ENCODE assay signal across 8 mouse cellular contexts in the genomic region with DNA sequence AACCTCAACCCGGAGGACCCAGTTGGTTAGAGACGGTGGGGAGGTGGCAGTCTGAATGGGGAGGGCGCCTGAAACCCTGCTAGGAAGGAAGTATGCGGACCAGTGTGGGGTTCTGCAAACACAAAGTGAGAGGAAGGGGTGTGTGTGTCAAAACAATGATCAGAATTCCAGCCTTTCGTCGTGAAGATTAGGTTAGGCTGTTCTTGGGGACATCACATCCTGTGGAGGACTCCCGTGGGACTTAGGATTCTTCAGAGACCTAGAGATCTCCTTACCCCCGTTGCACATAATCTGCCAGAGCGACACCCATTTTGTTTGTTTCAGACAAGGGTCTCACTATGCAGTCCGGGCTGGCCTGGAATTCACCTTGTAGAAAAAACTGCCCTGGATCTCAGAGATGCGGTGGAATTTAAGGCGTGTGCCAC. TPM values are rescaled to one million over a fixed set of nuclear protein-coding genes. Genes with fewer than 3 reads are reported as not detected.
DNase-seq lines count a peak whose midpoint lies in the region; ATAC-seq and TF ChIP-seq lines count a peak whose summit lies in the region.

No protein-coding gene starts in this region.

- H3K36me3 ChIP-seq in embryonic facial prominence, embryonic 10.5 days (replicated peaks), result peaks cover 35% of the 10 kb centered on the region
- H3K36me3 ChIP-seq in heart, postnatal 0 days (replicated peaks; ENCODE audit: control insufficient read depth, insufficient read depth, low read length), result peaks cover 18% of the 10 kb centered on the region
- peaks cover 6% of the 10 kb centered on the region; the same call in 1 of the 2 replicates for H3K36me3 ChIP-seq in neural tube, embryonic 11.5 days (ENCODE audit: control insufficient read depth, insufficient read depth, low read length)

- H3K9me3 ChIP-seq in embryonic facial prominence, embryonic 10.5 days, result no peaks in the 10 kb centered on the region
- H3K9me3 ChIP-seq in heart, postnatal 0 days (replicated peaks; ENCODE audit: control insufficient read depth, low read length), result no peaks in the 10 kb centered on the region
- no peaks in the 10 kb centered on the region for H3K9me3 ChIP-seq in neural tube, embryonic 11.5 days (ENCODE audit: control insufficient read depth, low read length)

- no peaks in the 10 kb centered on the region for H3K27me3 ChIP-seq in embryonic facial prominence, embryonic 10.5 days (replicated peaks; ENCODE audit: low read depth, poor library complexity, severe bottlenecking)
- no peaks in the 10 kb centered on the region for H3K27me3 ChIP-seq in heart, postnatal 0 days (ENCODE audit: control insufficient read depth, insufficient read depth, low read length)
- no peaks in the 10 kb centered on the region for H3K27me3 ChIP-seq in neural tube, embryonic 11.5 days (ENCODE audit: control insufficient read depth, insufficient read depth, low read length)

- peak overlapping the region; percentile 80 for H3K9ac ChIP-seq in heart, postnatal 0 days (replicated peaks; ENCODE audit: low read depth, low read length)
- peak overlapping the region; percentile 77 for H3K9ac ChIP-seq in neural tube, embryonic 11.5 days (ENCODE audit: low read length)

- peak overlapping the region; percentile 93 for H3K27ac ChIP-seq in embryonic facial prominence, embryonic 10.5 days (replicated peaks)
- H3K27ac ChIP-seq in heart, postnatal 0 days (ENCODE audit: low read depth), result peak overlapping the region; percentile 88
- peak overlapping the region; percentile 79 for H3K27ac ChIP-seq in neural tube, embryonic 11.5 days (ENCODE audit: low read depth, low read length)

- H3K4me1 ChIP-seq in embryonic facial prominence, embryonic 10.5 days, result peaks cover 35% of the 10 kb centered on the region
- peaks cover 37% of the 10 kb centered on the region for H3K4me1 ChIP-seq in heart, postnatal 0 days (ENCODE audit: control insufficient read depth, insufficient read depth)
- peaks cover 14% of the 10 kb centered on the region for H3K4me1 ChIP-seq in neural tube, embryonic 11.5 days (ENCODE audit: control insufficient read depth, insufficient read depth, low read length)

- intact Hi-C loops in left cerebral cortex, postnatal 25 days (cut with DNase I), result no loop called here

- WGBS in embryonic facial prominence, embryonic 10.5 days, result 9% methylated on average over 12 of the region's 12 CpGs
- 7% methylated on average over 12 of the region's 12 CpGs for whole genome bisulfite sequencing in heart, postnatal 0 days
- WGBS in neural tube, embryonic 11.5 days, result 8% methylated on average over 12 of the region's 12 CpGs

- no peak for TF ChIP-seq CTCF in heart, postnatal 0 days (IDR thresholded peaks at IDR 0.05; ENCODE audit: low read depth)

- peak; percentile 22 for ATAC-seq in heart, postnatal 0 days (ENCODE audit: insufficient read depth, low read depth)
- no peak for ATAC-seq in neural tube, embryonic 11.5 days (ENCODE audit: insufficient read depth, low FRiP score, low TSS enrichment)
- no peak for ATAC-seq in frontal cortex, adult (ENCODE audit: low TSS enrichment)

- no peak; the same call in 1 of the 2 replicates for TF ChIP-seq EP300 in heart, postnatal 0 days (IDR thresholded peaks at IDR 0.05; ENCODE audit: low read depth)

- peak; percentile 22 to 28 for DNase-seq in cerebellum, postnatal 14 days
- DNase-seq in cerebellum, adult 11 months, result no peak
- peak; percentile 56 for DNase-seq in embryonic facial prominence, embryonic 10.5 days (ENCODE audit: low spot score)
- peak; percentile 61 for DNase-seq in heart, postnatal 0 days (ENCODE audit: low spot score)
- peak; percentile 46 for DNase-seq in liver
- DNase-seq in neural tube, embryonic 11.5 days (ENCODE audit: low spot score), result peak; percentile 41
- DNase-seq in left cerebral cortex, postnatal 25 days (ENCODE audit: low spot score in 2 of 2), result no peak

- H3K4me3 ChIP-seq in embryonic facial prominence, embryonic 10.5 days, result peak overlapping the region; percentile 80
- peak overlapping the region; percentile 66 for H3K4me3 ChIP-seq in heart, postnatal 0 days (ENCODE audit: low read depth, low read length)
- peak overlapping the region; percentile 70 for H3K4me3 ChIP-seq in neural tube, embryonic 11.5 days (ENCODE audit: low read depth, low read length)

- peak overlapping the region; percentile 97 for H3K4me2 ChIP-seq in heart, postnatal 0 days (ENCODE audit: low read depth, low read length)
- peak overlapping the region; percentile 88 for H3K4me2 ChIP-seq in neural tube, embryonic 11.5 days (ENCODE audit: low read depth)

RNA-seq across cellular contexts. Expression of a gene that starts 0.7 kb away (rescaled TPM):
- polyA plus RNA-seq in embryonic facial prominence, embryonic 10.5 days (2016; fragmentation: Nextera tagmentation; extraction: Ambion mirVana), result 402 and 411 TPM in 2 replicates
- 78.4 and 155 TPM in 2 replicates for total RNA-seq in heart, postnatal 0 days (2014; rRNA removed; ENCODE audit: low replicate concordance)
- 57.5 and 57.8 TPM in 2 replicates for polyA plus RNA-seq in heart, postnatal 0 days (2015; fragmentation: Nextera tagmentation; extraction: Ambion mirVana)
- polyA plus RNA-seq in neural tube, embryonic 11.5 days (2014; fragmentation: Nextera tagmentation; extraction: Ambion mirVana), result 290 TPM in 2 replicates
- 1 to 10 TPM; 1.5 to 1.6 TPM for total RNA-seq in left cerebral cortex, postnatal 25 days (2021)

RNA-seq across cellular contexts. Expression of a gene that starts 9.9 kb away (rescaled TPM):
- 46.9 and 49.9 TPM in 2 replicates for polyA plus RNA-seq in embryonic facial prominence, embryonic 10.5 days (2016; fragmentation: Nextera tagmentation; extraction: Ambion mirVana)
- total RNA-seq in heart, postnatal 0 days (2014; rRNA removed; ENCODE audit: low replicate concordance), result 44.4 and 74.3 TPM in 2 replicates
- polyA plus RNA-seq in heart, postnatal 0 days (2015; fragmentation: Nextera tagmentation; extraction: Ambion mirVana), result 49.8 and 49.9 TPM in 2 replicates
- polyA plus RNA-seq in neural tube, embryonic 11.5 days (2014; fragmentation: Nextera tagmentation; extraction: Ambion mirVana), result 42.3 and 48.7 TPM in 2 replicates
- 10 to 100 TPM; 23.3 to 28.6 TPM for total RNA-seq in left cerebral cortex, postnatal 25 days (2021)

RNA-seq across cellular contexts. Expression of a gene that starts 19.5 kb away (rescaled TPM):
- polyA plus RNA-seq in embryonic facial prominence, embryonic 10.5 days (2016; fragmentation: Nextera tagmentation; extraction: Ambion mirVana), result 0.94 and 1.2 TPM in 2 replicates
- 1.5 and 2.2 TPM in 2 replicates for total RNA-seq in heart, postnatal 0 days (2014; rRNA removed; ENCODE audit: low replicate concordance)
- 0.41 and 0.51 TPM in 2 replicates for polyA plus RNA-seq in heart, postnatal 0 days (2015; fragmentation: Nextera tagmentation; extraction: Ambion mirVana)
- 1.0 and 2.1 TPM in 2 replicates for polyA plus RNA-seq in neural tube, embryonic 11.5 days (2014; fragmentation: Nextera tagmentation; extraction: Ambion mirVana)
- 1 to 10 TPM; 1.6 to 2.3 TPM for total RNA-seq in left cerebral cortex, postnatal 25 days (2021)

RNA-seq across cellular contexts. Expression of a gene that starts 28.7 kb away (rescaled TPM):
- 152 and 155 TPM in 2 replicates for polyA plus RNA-seq in embryonic facial prominence, embryonic 10.5 days (2016; fragmentation: Nextera tagmentation; extraction: Ambion mirVana)
- total RNA-seq in heart, postnatal 0 days (2014; rRNA removed; ENCODE audit: low replicate concordance), result 17.3 and 40.2 TPM in 2 replicates
- 56.2 and 58.8 TPM in 2 replicates for polyA plus RNA-seq in heart, postnatal 0 days (2015; fragmentation: Nextera tagmentation; extraction: Ambion mirVana)
- polyA plus RNA-seq in neural tube, embryonic 11.5 days (2014; fragmentation: Nextera tagmentation; extraction: Ambion mirVana), result 139 and 152 TPM in 2 replicates
- 10 to 100 TPM; 58.8 to 63.1 TPM for total RNA-seq in left cerebral cortex, postnatal 25 days (2021)

RNA-seq across cellular contexts. Expression of a gene that starts 28.8 kb away (rescaled TPM):
- polyA plus RNA-seq in embryonic facial prominence, embryonic 10.5 days (2016; fragmentation: Nextera tagmentation; extraction: Ambion mirVana), result 8.2 and 9.4 TPM in 2 replicates
- total RNA-seq in heart, postnatal 0 days (2014; rRNA removed; ENCODE audit: low replicate concordance), result 15.4 and 23.5 TPM in 2 replicates
- 2.0 and 2.3 TPM in 2 replicates for polyA plus RNA-seq in heart, postnatal 0 days (2015; fragmentation: Nextera tagmentation; extraction: Ambion mirVana)
- polyA plus RNA-seq in neural tube, embryonic 11.5 days (2014; fragmentation: Nextera tagmentation; extraction: Ambion mirVana), result 11.3 and 11.6 TPM in 2 replicates
- total RNA-seq in left cerebral cortex, postnatal 25 days (2021), result 10 to 100 TPM; 30.6 to 43.8 TPM

Comparison
In these comparisons a context has a peak if more than half of its experiments do, and no peak if none do; other contexts are left out.
1. DNase-seq: peak in cerebellum, postnatal 14 days (2 of 2), embryonic facial prominence, embryonic 10.5 days (single experiment), heart, postnatal 0 days (single experiment), liver (single experiment) and neural tube, embryonic 11.5 days (single experiment); none in cerebellum, adult 11 months (single experiment) and left cerebral cortex, postnatal 25 days (0 of 2).
2. Peak in every context shown above with its lines, with median percentiles within 50 percentile points of each other: H3K27ac ChIP-seq and H3K4me3 ChIP-seq.